Mouse (Mus musculus): Measurements from ENCODE around the gene Slc26a9.

Slc26a9 gene

GRCm38 (mm10) chr1:131736494-131736893 is 7.3 kb upstream of the Slc26a9 start:
- DNase-seq (ENCODE audit: low read depth), result peak; percentile 91

- DNase-seq (ENCODE audit: low read depth), result peak; percentile 60
Measured at GRCm38 (mm10) chr1:131737269-131737668, 6.6 kb upstream of the Slc26a9 start.

- DNase-seq (ENCODE audit: low read depth), result peak; percentile 83
Measured at GRCm38 (mm10) chr1:131738760-131739159, 5.1 kb upstream of the Slc26a9 start.

- no peak for DNase-seq (ENCODE audit: low read depth)
Measured at GRCm38 (mm10) chr1:131739481-131740160, 4.2 kb upstream of the Slc26a9 start.

GRCm38 (mm10) chr1:131745391-131745790 is 1.6 kb downstream of the Slc26a9 start:
- no peak for DNase-seq (ENCODE audit: low read depth)

GRCm38 (mm10) chr1:131747761-131748160 is 3.9 kb downstream of the Slc26a9 start:
- DNase-seq (ENCODE audit: low read depth), result peak; percentile 43

GRCm38 (mm10) chr1:131748636-131749035 is 4.8 kb downstream of the Slc26a9 start:
- DNase-seq (ENCODE audit: low read depth), result no peak

GRCm38 (mm10) chr1:131749706-131750545 is 6.1 kb downstream of the Slc26a9 start:
- DNase-seq (ENCODE audit: low read depth), result peak; percentile 71

GRCm38 (mm10) chr1:131751181-131751890 is 7.5 kb downstream of the Slc26a9 start:
- no peak for DNase-seq (ENCODE audit: low read depth)

- peak; percentile 82 for DNase-seq (ENCODE audit: low read depth)
Measured at GRCm38 (mm10) chr1:131751891-131752311, 8.1 kb downstream of the Slc26a9 start.

GRCm38 (mm10) chr1:131754212-131754829 is 10.5 kb downstream of the Slc26a9 start:
- DNase-seq (ENCODE audit: low read depth), result peak; percentile 93

- peak; percentile 94 for DNase-seq (ENCODE audit: low read depth)
Measured at GRCm38 (mm10) chr1:131754916-131755315, 11.1 kb downstream of the Slc26a9 start.

- no peak for DNase-seq (ENCODE audit: low read depth)
Measured at GRCm38 (mm10) chr1:131757211-131757610, 13.4 kb downstream of the Slc26a9 start.

- no peak for DNase-seq (ENCODE audit: low read depth)
Measured at GRCm38 (mm10) chr1:131758796-131759195, 15.0 kb downstream of the Slc26a9 start.

GRCm38 (mm10) chr1:131759667-131760427 is 16.0 kb downstream of the Slc26a9 start:
- peak; percentile 64 for DNase-seq (ENCODE audit: low read depth)

GRCm38 (mm10) chr1:131760428-131760820 is 16.6 kb downstream of the Slc26a9 start:
- no peak for DNase-seq (ENCODE audit: low read depth)

- DNase-seq (ENCODE audit: low read depth), result peak; percentile 92
Measured at GRCm38 (mm10) chr1:131761079-131761831, 17.4 kb downstream of the Slc26a9 start.

GRCm38 (mm10) chr1:131763683-131764082 is 19.9 kb downstream of the Slc26a9 start:
- peak; percentile 76 for DNase-seq (ENCODE audit: low read depth)

GRCm38 (mm10) chr1:131764581-131765338 is 20.9 kb downstream of the Slc26a9 start:
- no peak for DNase-seq (ENCODE audit: low read depth)

Data from 416B (cell line).